Mouse (Mus musculus) kidney, embryonic 15.5 days (tissue): Measurements from ENCODE around the gene Mzf1. TPM values are rescaled to one million over a fixed set of nuclear protein-coding genes. Genes with fewer than 3 reads are reported as not detected.

Source experiments
- ATAC-seq: fragments of 200-750 bp; cut with Nextera tagmentation; replicated peaks from 2 replicates; pipeline ENCODE4 v1.8.0; 2017; ENCODE audit warnings: moderate TSS enrichment; ENCODE audit not compliant: low FRiP score
- H3K27ac ChIP-seq: fragments of 300-500 bp; sonication (generic); 2 replicates; pipeline ENCODE4 v1.5.1; 2015; ENCODE audit warnings: mild to moderate bottlenecking, inconsistent platforms
- H3K27me3 ChIP-seq: fragments of 300-500 bp; sonication (generic); 2 replicates; pipeline ENCODE4 v1.6.1; 2015; ENCODE audit warnings: inconsistent platforms
- H3K36me3 ChIP-seq: fragments of 300-500 bp; sonication (generic); 2 replicates; pipeline ENCODE4 v1.6.1; 2015; ENCODE audit warnings: inconsistent platforms
- H3K4me1 ChIP-seq: fragments of 300-500 bp; sonication (generic); 2 replicates; pipeline ENCODE4 v1.6.1; 2015; ENCODE audit warnings: inconsistent platforms
- H3K4me2 ChIP-seq: fragments of 300-500 bp; sonication (generic); 2 replicates; pipeline ENCODE4 v1.6.1; 2015; ENCODE audit warnings: moderate library complexity, mild to moderate bottlenecking, inconsistent platforms
- H3K4me3 ChIP-seq: fragments of 300-500 bp; sonication (generic); replicated peaks from 2 replicates; pipeline ENCODE4 v1.5.1; 2015; ENCODE audit warnings: mild to moderate bottlenecking, inconsistent platforms
- H3K9ac ChIP-seq: fragments of 300-500 bp; sonication (generic); 2 replicates; pipeline ENCODE4 v1.6.1; 2015; ENCODE audit warnings: mild to moderate bottlenecking, inconsistent platforms
- H3K9me3 ChIP-seq: fragments of 300-500 bp; sonication (generic); replicated peaks from 2 replicates; pipeline ENCODE4 v1.6.1; 2016; ENCODE audit warnings: inconsistent platforms
- whole genome bisulfite sequencing: fragments of 180-500 bp; shearing (Covaris S2); methylation state at CpG from one replicate; pipeline ENCODE4 v1.1.7; 2015; ENCODE audit warnings: mixed read lengths; 5-methylcytosine and 5-hydroxymethylcytosine counted together
- polyA plus RNA-seq: library from polyadenylated mRNA; unstranded; fragments of >200 nt; fragmentation: Nextera tagmentation; extraction: Ambion mirVana; gene quantifications from 2 replicates; pipeline ENCODE4 v1.2.1, GENCODE M21; 2015

Gene Mzf1
- polyA plus RNA-seq, 1 experiment from 2014 or later, result 4.3 TPM

DNA sequence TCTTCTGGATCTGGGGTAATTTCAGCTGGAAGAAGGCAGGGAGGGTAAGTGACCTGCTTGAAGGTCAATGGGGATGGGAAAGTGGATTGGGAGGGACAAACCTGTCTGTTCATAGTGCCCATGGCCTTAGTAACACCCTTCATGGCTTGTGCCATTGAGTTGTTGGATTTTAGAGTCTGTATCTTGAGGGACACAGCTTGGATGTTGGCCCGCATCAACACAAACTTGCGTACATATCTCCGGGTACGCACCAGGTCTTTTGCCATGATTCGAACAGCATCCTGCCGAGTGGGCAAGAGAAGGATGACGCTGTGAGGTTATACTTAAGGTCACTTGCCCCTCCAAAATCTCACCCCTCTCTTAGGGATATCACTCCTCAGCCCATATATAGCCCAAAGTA lies 22.0 kb downstream of the Mzf1 start:
- no peaks in the 10 kb centered on the region for H3K9me3 ChIP-seq
- no peak overlapping the region for H3K27ac ChIP-seq
- ATAC-seq, result no peak
- H3K4me1 ChIP-seq, result peaks cover 57% of the 10 kb centered on the region
- H3K4me2 ChIP-seq, result no peak overlapping the region
- no peak overlapping the region for H3K9ac ChIP-seq
- no peaks in the 10 kb centered on the region for H3K27me3 ChIP-seq
- 91% methylated on average over 7 of the region's 7 CpGs for WGBS
- peaks cover 79% of the 10 kb centered on the region for H3K36me3 ChIP-seq
- no peak overlapping the region for H3K4me3 ChIP-seq

DNA sequence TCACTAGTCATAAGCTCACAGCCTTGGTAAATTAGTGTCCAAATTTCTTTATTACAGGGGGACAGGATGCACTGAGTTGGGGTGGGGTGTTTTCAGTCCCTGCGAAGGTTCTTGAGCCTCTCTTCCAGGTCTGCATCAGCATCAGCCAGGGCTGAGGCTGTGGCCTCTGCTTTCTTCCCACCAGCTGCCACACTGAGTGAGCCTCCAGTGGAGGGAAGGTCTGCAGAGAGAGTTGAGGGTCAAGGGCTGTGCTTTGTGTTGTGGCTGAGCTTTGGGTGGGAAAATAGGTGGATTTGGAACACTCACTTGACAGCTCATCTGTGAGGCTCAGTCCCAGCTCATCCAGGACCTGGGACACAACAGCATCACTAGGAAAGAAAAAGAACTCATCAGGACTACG lies 22.6 kb downstream of the Mzf1 start:
- H3K27me3 ChIP-seq, result no peaks in the 10 kb centered on the region
- no peak overlapping the region for H3K9ac ChIP-seq
- ATAC-seq, result no peak
- H3K9me3 ChIP-seq, result no peaks in the 10 kb centered on the region
- peaks cover 84% of the 10 kb centered on the region for H3K36me3 ChIP-seq
- no peak overlapping the region for H3K4me3 ChIP-seq
- H3K4me1 ChIP-seq, result peaks cover 62% of the 10 kb centered on the region
- H3K4me2 ChIP-seq, result no peak overlapping the region
- WGBS, result 85% methylated on average over 2 of the region's 2 CpGs
- H3K27ac ChIP-seq, result no peak overlapping the region

DNA sequence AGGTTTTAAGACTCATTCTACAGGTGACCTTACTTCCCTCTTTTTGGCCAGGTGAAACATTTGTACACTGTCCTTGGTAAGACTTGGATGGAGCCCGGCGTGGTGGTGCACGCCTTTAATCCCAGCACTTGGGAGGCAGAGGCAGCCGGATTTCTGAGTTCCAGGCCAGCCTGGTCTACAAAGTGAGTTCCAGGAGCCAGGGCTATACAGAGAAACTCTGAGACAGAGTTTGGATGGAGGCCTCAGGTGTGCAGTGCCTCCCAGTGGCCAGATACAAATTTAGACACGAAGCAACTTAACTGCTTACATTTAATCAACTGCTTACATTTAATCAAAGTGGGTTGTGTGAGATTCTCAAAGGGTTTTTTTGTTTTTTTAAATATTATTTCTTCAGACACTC lies 23.5 kb downstream of the Mzf1 start:
- no peak overlapping the region for H3K4me2 ChIP-seq
- no peak overlapping the region for H3K4me3 ChIP-seq
- H3K9me3 ChIP-seq, result no peaks in the 10 kb centered on the region
- peaks cover 89% of the 10 kb centered on the region for H3K36me3 ChIP-seq
- H3K4me1 ChIP-seq, result peaks cover 62% of the 10 kb centered on the region
- no peak overlapping the region for H3K27ac ChIP-seq
- H3K27me3 ChIP-seq, result no peaks in the 10 kb centered on the region
- no peak overlapping the region for H3K9ac ChIP-seq
- 74% methylated on average over 5 of the region's 5 CpGs for WGBS
- ATAC-seq, result no peak

DNA sequence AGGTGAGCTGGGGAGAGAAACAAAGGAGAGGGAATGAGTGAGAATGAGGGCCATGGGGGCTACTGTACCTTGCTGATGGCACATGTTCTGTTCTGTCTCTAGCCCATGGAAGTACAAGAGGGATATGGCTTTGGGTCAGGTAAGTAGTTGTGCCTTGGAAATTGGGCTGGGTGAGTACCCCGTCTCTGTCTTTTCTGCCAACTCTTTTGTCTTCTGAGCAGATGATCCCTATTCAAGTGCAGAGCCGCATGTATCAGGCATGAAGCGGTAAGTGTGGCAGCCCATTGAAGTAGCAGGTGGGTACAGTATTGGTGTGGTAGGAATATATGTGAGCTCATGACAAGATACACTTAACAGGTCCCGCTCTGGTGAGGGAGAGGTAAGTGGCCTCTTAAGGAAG lies 25.6 kb downstream of the Mzf1 start:
- Histone ChIP-seq H3K4me2 (no peak overlapping the region), H3K27ac (no peak overlapping the region), H3K4me3 (no peak overlapping the region), H3K9ac (no peak overlapping the region), H3K4me1 (peaks cover 54% of the 10 kb centered on the region), H3K27me3 (no peaks in the 10 kb centered on the region), H3K36me3 (peaks cover 85% of the 10 kb centered on the region), H3K9me3 (no peaks in the 10 kb centered on the region)
- no peak for ATAC-seq
- 97% methylated on average over 4 of the region's 4 CpGs for whole genome bisulfite sequencing

DNA sequence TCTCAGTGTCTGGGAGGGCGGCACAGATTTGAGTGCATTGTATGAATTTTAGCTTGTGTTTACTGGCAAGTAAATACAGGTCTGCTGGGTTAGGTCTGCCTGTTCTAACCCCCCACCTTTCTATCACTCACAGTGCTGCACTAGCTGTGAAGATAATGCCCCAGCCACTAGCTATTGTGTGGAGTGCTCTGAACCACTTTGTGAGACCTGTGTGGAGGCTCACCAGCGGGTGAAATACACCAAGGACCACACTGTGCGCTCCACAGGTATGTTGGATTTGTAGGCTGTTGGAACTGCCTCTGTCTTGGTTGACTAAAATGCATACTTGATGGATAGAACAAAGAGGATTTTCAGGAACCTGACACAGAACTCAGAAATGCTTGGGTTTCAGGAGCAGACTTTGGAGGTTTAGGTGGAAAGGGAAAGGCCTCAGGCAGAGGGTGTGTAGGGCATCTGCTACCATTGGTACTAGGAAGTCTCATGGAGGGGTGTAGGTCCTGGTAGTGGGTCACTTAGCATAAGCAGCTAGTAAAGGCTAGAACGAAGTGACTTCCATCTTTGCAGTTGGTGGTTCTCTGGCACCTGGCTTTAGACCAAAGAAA lies 29.0 kb downstream of the Mzf1 start:
- WGBS, result 26% methylated on average over 4 of the region's 4 CpGs
- Histone ChIP-seq H3K9me3 (no peaks in the 10 kb centered on the region), H3K27me3 (no peaks in the 10 kb centered on the region), H3K27ac (peak overlapping the region; percentile 100; the same call in 1 of the 2 replicates), H3K4me1 (peaks cover 46% of the 10 kb centered on the region), H3K36me3 (peaks cover 53% of the 10 kb centered on the region), H3K4me3 (peak overlapping the region; percentile 92), H3K4me2 (peak overlapping the region; percentile 83), H3K9ac (peak overlapping the region; percentile 97)
- no peak for ATAC-seq

DNA sequence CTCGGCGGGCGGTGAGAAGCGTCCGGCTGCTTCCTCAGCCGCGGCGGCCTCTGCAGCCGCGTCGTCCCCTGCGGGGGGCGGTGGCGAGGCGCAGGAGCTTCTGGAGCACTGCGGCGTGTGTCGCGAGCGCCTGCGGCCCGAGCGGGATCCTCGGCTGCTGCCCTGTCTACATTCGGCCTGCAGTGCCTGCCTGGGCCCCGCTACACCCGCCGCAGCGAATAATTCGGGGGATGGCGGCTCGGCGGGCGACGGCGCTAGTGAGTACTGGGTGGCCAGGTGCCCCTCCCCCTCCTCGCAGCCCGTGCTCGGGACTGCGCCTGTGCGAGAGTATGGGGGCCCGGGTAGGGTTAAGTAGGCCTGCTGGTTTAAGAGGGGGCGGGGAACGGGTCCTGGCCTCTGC lies 29.8 kb downstream of the Mzf1 start:
- Histone ChIP-seq H3K9ac (peak overlapping the region; percentile 97), H3K4me1 (peaks cover 46% of the 10 kb centered on the region), H3K36me3 (peaks cover 45% of the 10 kb centered on the region), H3K27me3 (no peaks in the 10 kb centered on the region), H3K9me3 (no peaks in the 10 kb centered on the region), H3K4me3 (peak overlapping the region; percentile 92), H3K27ac (peak overlapping the region; percentile 100), H3K4me2 (peak overlapping the region; percentile 83)
- ATAC-seq, result peak; percentile 71
- WGBS, result under 1% methylated on average over 41 of the region's 44 CpGs

DNA sequence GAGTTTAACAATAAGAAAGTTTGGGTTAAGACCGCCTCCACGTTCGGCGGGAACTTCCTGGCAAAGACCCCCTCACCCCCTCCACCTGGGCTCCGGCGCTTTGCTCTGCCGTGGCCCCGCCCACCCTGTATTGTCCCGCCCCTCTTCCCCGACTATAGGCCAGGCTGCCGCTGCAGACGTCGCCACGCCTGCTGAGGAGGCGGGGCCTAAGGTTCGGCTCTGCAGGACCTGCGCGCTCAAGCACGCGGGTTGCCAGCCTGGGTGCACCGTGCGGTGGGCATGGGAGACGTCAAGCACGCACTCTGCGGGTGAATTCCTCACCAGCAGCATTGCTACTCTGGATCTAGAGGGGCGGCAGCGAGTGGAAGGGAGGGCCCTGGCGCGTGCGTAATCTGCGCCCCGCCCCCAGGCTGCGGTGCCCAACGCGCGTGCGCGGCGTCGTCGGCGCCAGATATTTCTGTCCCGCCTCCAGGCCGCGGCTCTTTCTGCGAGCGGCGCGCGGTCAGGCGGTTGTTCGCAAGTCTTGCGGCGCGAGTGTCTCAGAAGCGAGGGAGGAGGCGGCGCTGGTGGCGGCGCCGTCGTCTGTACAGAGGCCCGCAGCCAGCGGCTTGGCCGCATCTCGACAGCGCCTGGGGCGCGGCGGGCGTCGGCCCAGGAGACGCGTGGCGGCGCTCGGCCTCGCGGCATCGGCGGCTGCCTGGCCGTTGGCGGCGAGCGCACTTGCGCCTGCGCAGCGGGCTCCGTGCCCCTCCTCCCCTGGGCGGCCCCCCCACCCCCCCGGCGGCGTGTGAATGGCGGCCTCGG lies 30.4 kb downstream of the Mzf1 start:
- Histone ChIP-seq H3K4me3 (peak overlapping the region; percentile 92), H3K4me1 (peaks cover 45% of the 10 kb centered on the region), H3K9me3 (no peaks in the 10 kb centered on the region), H3K27ac (peak overlapping the region; percentile 100), H3K27me3 (no peaks in the 10 kb centered on the region), H3K4me2 (peak overlapping the region; percentile 83), H3K9ac (peak overlapping the region; percentile 97), H3K36me3 (peaks cover 39% of the 10 kb centered on the region)
- ATAC-seq, result peak; percentile 81
- WGBS, result under 1% methylated on average over 90 of the region's 95 CpGs

DNA sequence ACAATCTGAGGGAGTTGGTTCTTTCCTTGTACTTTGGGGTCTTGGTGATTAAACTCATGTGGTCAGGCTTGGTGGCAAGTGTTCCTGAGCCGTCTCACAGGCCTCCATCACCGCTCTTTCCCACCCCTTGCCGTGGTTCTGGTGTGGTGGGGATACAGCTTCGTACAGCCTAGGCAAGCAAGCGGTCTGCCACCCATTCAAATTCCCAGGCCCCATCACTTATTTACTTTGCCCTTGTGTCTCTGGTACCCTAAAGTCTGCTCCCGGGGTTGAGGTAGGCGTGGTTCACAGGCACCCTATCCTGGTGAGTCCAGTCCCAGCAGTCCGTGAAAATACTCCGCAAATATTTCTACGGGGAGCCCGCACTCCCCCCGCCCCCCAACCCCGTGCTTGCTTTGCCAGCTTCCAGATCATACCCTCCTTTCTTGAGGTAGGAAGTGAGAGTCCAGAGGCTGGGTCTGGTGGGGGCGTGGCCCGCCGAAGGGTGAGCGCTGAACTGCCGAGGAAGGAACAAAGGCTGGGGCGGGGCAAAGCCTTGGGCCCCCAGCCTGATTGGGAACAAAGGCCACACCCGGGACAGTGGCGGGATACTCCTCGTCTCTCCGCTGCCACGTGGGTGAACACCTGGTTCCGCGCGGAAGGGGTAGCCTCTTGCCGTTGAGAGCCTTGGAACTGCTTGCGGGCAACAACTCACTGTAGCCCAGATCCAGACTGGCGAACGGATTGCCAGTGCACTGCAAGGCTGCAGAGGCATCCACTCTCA lies 31.6 kb downstream of the Mzf1 start:
- peak; percentile 78 for ATAC-seq
- 3% methylated on average over 31 of the region's 31 CpGs for WGBS

DNA sequence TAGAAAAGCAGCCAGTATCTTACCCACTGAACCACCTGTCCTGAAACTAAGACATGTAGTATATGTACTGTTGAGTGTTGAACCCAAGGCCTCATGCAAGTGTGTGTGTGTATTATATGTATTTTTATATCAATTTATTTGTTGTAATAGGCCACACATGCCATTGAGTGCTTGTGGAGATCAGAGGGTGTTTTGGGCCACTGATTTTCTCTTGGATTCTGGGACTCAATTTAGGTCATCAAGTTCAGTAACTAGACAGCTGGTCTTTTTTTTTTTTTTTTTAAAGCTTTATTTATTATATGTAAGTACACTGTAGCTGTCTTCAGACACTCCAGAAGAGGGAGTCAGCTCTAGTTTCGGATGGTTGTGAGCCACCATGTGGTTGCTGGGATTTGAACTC lies 39.3 kb downstream of the Mzf1 start:
- ATAC-seq, result no peak
- peaks cover 6% of the 10 kb centered on the region for H3K4me1 ChIP-seq
- WGBS, result 100% methylated on average over 1 of the region's 1 CpGs

More for the DNA sequence above, 31.6 kb downstream of the Mzf1 start:
- peak overlapping the region; percentile 92 for H3K4me3 ChIP-seq
- peaks cover 27% of the 10 kb centered on the region for H3K36me3 ChIP-seq
- no peaks in the 10 kb centered on the region for H3K9me3 ChIP-seq
- H3K4me1 ChIP-seq, result peaks cover 38% of the 10 kb centered on the region
- no peaks in the 10 kb centered on the region for H3K27me3 ChIP-seq
- H3K27ac ChIP-seq, result peak overlapping the region; percentile 100
- H3K4me2 ChIP-seq, result peak overlapping the region; percentile 83
- peak overlapping the region; percentile 97 for H3K9ac ChIP-seq

DNA sequence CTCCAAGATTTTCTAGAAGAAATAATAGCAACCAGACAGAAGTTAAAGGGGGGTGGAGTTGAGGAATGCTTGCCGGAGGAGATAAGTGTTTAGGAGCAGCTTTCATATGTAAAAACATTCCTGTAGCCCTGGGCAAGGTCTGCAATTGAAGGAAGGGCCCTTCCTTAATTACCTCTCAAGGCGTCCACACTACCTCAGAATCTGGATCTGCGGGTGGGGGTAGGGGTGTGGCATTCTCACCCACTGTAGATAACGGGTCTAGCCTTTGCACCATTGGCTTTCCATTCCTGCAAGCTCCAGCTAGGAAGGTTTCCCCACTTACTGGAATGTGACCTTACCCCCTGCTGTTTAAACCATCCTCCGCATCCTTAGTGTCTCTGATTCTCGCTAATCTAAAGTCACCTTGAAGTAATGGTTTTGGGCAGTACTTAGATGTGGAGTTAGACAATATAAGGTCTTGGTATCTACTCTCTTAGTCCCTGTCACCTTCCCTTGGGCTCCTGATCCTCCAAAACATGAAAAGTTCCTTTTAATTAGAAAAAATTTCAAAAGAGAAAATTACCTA lies 40.2 kb downstream of the Mzf1 start:
- Histone ChIP-seq H3K36me3 (no peaks in the 10 kb centered on the region), H3K4me2 (no peak overlapping the region), H3K4me3 (no peak overlapping the region), H3K4me1 (peaks cover 7% of the 10 kb centered on the region), H3K9ac (no peak overlapping the region), H3K9me3 (no peaks in the 10 kb centered on the region), H3K27me3 (no peaks in the 10 kb centered on the region), H3K27ac (no peak overlapping the region)
- WGBS, result 40% methylated on average over 6 of the region's 6 CpGs
- no peak for ATAC-seq

More for the DNA sequence above, 39.3 kb downstream of the Mzf1 start:
- Histone ChIP-seq H3K27ac (no peak overlapping the region), H3K9me3 (no peaks in the 10 kb centered on the region), H3K4me2 (no peak overlapping the region), H3K27me3 (no peaks in the 10 kb centered on the region), H3K9ac (no peak overlapping the region), H3K36me3 (no peaks in the 10 kb centered on the region), H3K4me3 (no peak overlapping the region)

DNA sequence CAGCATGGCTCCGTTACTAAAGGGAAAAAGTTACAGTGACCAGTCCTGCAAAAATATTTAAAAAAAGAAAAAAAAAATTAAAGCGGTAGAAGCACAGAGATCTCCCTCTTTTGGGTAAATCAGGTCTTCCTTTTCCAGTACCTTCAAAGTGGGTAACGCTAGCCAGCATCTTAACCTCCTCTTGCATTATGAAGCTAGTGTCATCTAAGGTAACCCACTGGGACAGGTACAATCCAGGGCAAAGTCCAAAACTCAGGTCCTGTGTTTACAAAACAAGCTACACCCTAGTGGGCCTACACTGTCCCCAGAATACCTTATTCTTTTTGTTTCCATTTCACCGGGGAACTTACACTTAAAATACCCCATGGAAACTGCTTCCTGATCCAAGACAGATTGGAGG lies 40.9 kb downstream of the Mzf1 start:
- Histone ChIP-seq H3K9me3 (no peaks in the 10 kb centered on the region), H3K4me1 (peaks cover 14% of the 10 kb centered on the region), H3K4me2 (no peak overlapping the region), H3K9ac (no peak overlapping the region), H3K27me3 (no peaks in the 10 kb centered on the region), H3K27ac (no peak overlapping the region), H3K4me3 (no peak overlapping the region), H3K36me3 (no peaks in the 10 kb centered on the region)
- no peak for ATAC-seq
- 64% methylated on average over 4 of the region's 4 CpGs for WGBS
